Mouse (Mus musculus) heart, postnatal 0 days (tissue): ENCODE measurements at regions not wholly inside any gene's neighbourhood (a gene's known extent, or its start where the extent isn't known, plus 50 kb on each side); places are given as distances from the start of the nearest gene placed in this dataset.

Experiments used
- CTCF ChIP-seq: IDR thresholded peaks from 2 replicates; pipeline ENCODE4 v1.5.1; 2016; ENCODE audit warnings: antibody characterized with exemption, control low read depth, low read depth
- EP300 ChIP-seq: IDR thresholded peaks from 2 replicates; pipeline ENCODE4 v1.6.1; 2016; ENCODE audit warnings: antibody characterized with exemption, low read depth

- TF ChIP-seq CTCF (no peak), EP300 (no peak)
Measured at GRCm38 (mm10) chr1:193870731-193871130, 500.6 kb upstream of the Camk1g start.
